Mouse (Mus musculus): ENCODE results near the gene Slc30a1.

DNA sequence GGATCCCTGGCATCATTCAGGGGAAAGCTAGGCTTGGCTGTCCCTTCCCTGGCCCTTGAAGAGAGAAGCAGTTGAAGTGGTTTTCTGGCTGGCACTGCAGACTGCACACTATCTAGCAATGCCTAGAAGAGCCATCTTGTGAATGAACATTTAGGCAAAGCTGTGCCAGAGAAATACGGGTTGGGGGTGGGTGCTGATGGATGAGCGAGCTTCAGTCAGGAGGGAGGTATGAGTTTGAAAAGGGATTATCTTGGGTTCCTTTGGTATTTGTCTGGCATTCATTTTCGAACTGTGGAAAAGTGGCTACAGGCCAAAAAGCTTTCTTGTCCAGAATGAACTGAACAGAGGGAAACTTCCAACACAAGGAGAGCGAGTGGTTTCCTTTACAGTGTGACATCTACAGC, 28.0 kb upstream of the Slc30a1 start:
- TF ChIP-seq CTCF (IDR thresholded peaks at IDR 0.05; ENCODE audit: low read depth, low read length) (no peak), POLR2A (IDR thresholded peaks at IDR 0.05; ENCODE audit: extremely low read depth, insufficient read depth, low read length) (no peak)
